Mouse (Mus musculus) embryo, embryonic 11 days (tissue): ENCODE data around the gene Tmem202.

Experiments
- DNase-seq: peaks from one replicate; pipeline ENCODE4 v3.0.0-alpha.2; 2015

The Tmem202 gene

GRCm38 (mm10) chr9:59533422-59533821, 6.2 kb downstream of the Tmem202 start:
- no peak for DNase-seq

GRCm38 (mm10) chr9:59531645-59532044, 8.0 kb downstream of the Tmem202 start:
- DNase-seq = no peak

GRCm38 (mm10) chr9:59528274-59528673, 11.4 kb downstream of the Tmem202 start:
- DNase-seq = no peak

- no peak for DNase-seq
Observed at GRCm38 (mm10) chr9:59527580-59527979, 12.1 kb downstream of the Tmem202 start.

- DNase-seq = no peak
Observed at GRCm38 (mm10) chr9:59526727-59527126, 12.9 kb downstream of the Tmem202 start.

GRCm38 (mm10) chr9:59522906-59523305, 16.7 kb downstream of the Tmem202 start:
- no peak for DNase-seq

- DNase-seq = no peak
Observed at GRCm38 (mm10) chr9:59519396-59519795, 20.3 kb downstream of the Tmem202 start.

- DNase-seq = no peak
Observed at GRCm38 (mm10) chr9:59518976-59519375, 20.7 kb downstream of the Tmem202 start.

GRCm38 (mm10) chr9:59517127-59517526, 22.5 kb downstream of the Tmem202 start:
- DNase-seq = peak; percentile 38

- DNase-seq = no peak
Observed at GRCm38 (mm10) chr9:59515069-59515468, 24.6 kb downstream of the Tmem202 start.

GRCm38 (mm10) chr9:59512381-59512780, 27.3 kb downstream of the Tmem202 start:
- DNase-seq = peak; percentile 11

- DNase-seq = no peak
Observed at GRCm38 (mm10) chr9:59508146-59508545, 31.5 kb downstream of the Tmem202 start.

GRCm38 (mm10) chr9:59487331-59487730, 52.3 kb downstream of the Tmem202 start:
- DNase-seq = no peak

- peak; percentile 98 for DNase-seq
Observed at GRCm38 (mm10) chr9:59486549-59487065, 53.0 kb downstream of the Tmem202 start, which contains the start of gene Arih1. TSS of gene Arih1 (minus strand) at chr9:59486618.

GRCm38 (mm10) chr9:59486076-59486518, 53.5 kb downstream of the Tmem202 start:
- DNase-seq = no peak

GRCm38 (mm10) chr9:59485511-59486075, 54.1 kb downstream of the Tmem202 start:
- peak; percentile 70 for DNase-seq

GRCm38 (mm10) chr9:59484760-59485159, 54.9 kb downstream of the Tmem202 start:
- DNase-seq = peak; percentile 8

GRCm38 (mm10) chr9:59482419-59482818, 57.2 kb downstream of the Tmem202 start:
- peak; percentile 20 for DNase-seq

GRCm38 (mm10) chr9:59476617-59477016, 63.0 kb downstream of the Tmem202 start:
- no peak for DNase-seq

GRCm38 (mm10) chr9:59474838-59475237, 64.8 kb downstream of the Tmem202 start:
- no peak for DNase-seq

- DNase-seq = no peak
Observed at GRCm38 (mm10) chr9:59473171-59473570, 66.5 kb downstream of the Tmem202 start.

- no peak for DNase-seq
Observed at GRCm38 (mm10) chr9:59469446-59469845, 70.2 kb downstream of the Tmem202 start.
